Comparison of ENCODE assay signal across 8 mouse cellular contexts in genomic region chr7:127876467-127877348, GRCm38 (mm10). TPM values are rescaled to one million over a fixed set of nuclear protein-coding genes. Genes with fewer than 3 reads are reported as not detected.
A peak's percentile ranks its signal among the peaks of the same experiment; 100 is the strongest.
DNase-seq lines count a peak whose midpoint lies in the region; ATAC-seq and TF ChIP-seq lines count a peak whose summit lies in the region.

Zfp668 (minus strand) TSS chr7:127876828.

- H3K9me3 ChIP-seq in erythroblast, embryonic 14.5 days (ENCODE audit: control insufficient read depth, low read length) = peaks cover 42% of the 10 kb centered on the region
- H3K9me3 ChIP-seq in heart, embryonic 12.5 days (replicated peaks) = no peaks in the 10 kb centered on the region
- no peaks in the 10 kb centered on the region for H3K9me3 ChIP-seq in kidney, postnatal 0 days (replicated peaks; ENCODE audit: low read length)
- peaks cover 22% of the 10 kb centered on the region for H3K9me3 ChIP-seq in liver, embryonic 11.5 days (ENCODE audit: control insufficient read depth, low read length)
- no peaks in the 10 kb centered on the region for H3K9me3 ChIP-seq in stomach, embryonic 14.5 days (ENCODE audit: control insufficient read depth, low read depth, low read length)

- peaks cover 38% of the 10 kb centered on the region for H3K36me3 ChIP-seq in C2C12 (ENCODE audit: control insufficient read depth, insufficient read depth)
- peaks cover 70% of the 10 kb centered on the region for H3K36me3 ChIP-seq in erythroblast, embryonic 14.5 days (ENCODE audit: control insufficient read depth)
- H3K36me3 ChIP-seq in heart, embryonic 12.5 days = peaks cover 43% of the 10 kb centered on the region
- peaks cover 35% of the 10 kb centered on the region for H3K36me3 ChIP-seq in kidney, postnatal 0 days (ENCODE audit: insufficient read depth, low read length)
- H3K36me3 ChIP-seq in liver, embryonic 11.5 days (ENCODE audit: control insufficient read depth, insufficient read depth, low read length) = peaks cover 44% of the 10 kb centered on the region
- peaks cover 39% of the 10 kb centered on the region for H3K36me3 ChIP-seq in stomach, embryonic 14.5 days (ENCODE audit: control insufficient read depth, insufficient read depth, low read length)

- H3K4me1 ChIP-seq in erythroblast, embryonic 14.5 days (ENCODE audit: control insufficient read depth) = peaks cover 43% of the 10 kb centered on the region
- H3K4me1 ChIP-seq in heart, embryonic 12.5 days (replicated peaks) = peaks cover 20% of the 10 kb centered on the region
- peaks cover 16% of the 10 kb centered on the region; the same call in 1 of the 2 replicates for H3K4me1 ChIP-seq in kidney, postnatal 0 days (replicated peaks; ENCODE audit: insufficient read depth, low read length)
- peaks cover 19% of the 10 kb centered on the region for H3K4me1 ChIP-seq in liver, embryonic 11.5 days (replicated peaks; ENCODE audit: control insufficient read depth, insufficient read depth, low read length)
- H3K4me1 ChIP-seq in stomach, embryonic 14.5 days (ENCODE audit: control insufficient read depth, insufficient read depth, low read length) = peaks cover 15% of the 10 kb centered on the region; the same call in 1 of the 2 replicates

- peak within 1 kb of the TSS; percentile 98 for H3K27ac ChIP-seq in heart, embryonic 12.5 days (ENCODE audit: poor library complexity, severe bottlenecking)
- H3K27ac ChIP-seq in kidney, postnatal 0 days = peak within 1 kb of the TSS; percentile 98
- H3K27ac ChIP-seq in liver, embryonic 11.5 days (ENCODE audit: low read depth, low read length) = peak within 1 kb of the TSS; percentile 97
- H3K27ac ChIP-seq in stomach, embryonic 14.5 days (ENCODE audit: low read length) = peak within 1 kb of the TSS; percentile 95

- H3K27me3 ChIP-seq in C2C12 (ENCODE audit: control insufficient read depth, insufficient read depth, insufficient read length) = no peaks in the 10 kb centered on the region
- peaks cover 4% of the 10 kb centered on the region; the same call in 1 of the 2 replicates for H3K27me3 ChIP-seq in erythroblast, embryonic 14.5 days (ENCODE audit: control insufficient read depth)
- H3K27me3 ChIP-seq in heart, embryonic 12.5 days (replicated peaks) = no peaks in the 10 kb centered on the region
- H3K27me3 ChIP-seq in kidney, postnatal 0 days (ENCODE audit: insufficient read depth, low read length) = no peaks in the 10 kb centered on the region
- no peaks in the 10 kb centered on the region for H3K27me3 ChIP-seq in liver, embryonic 11.5 days (replicated peaks; ENCODE audit: control insufficient read depth, insufficient read depth, low read length)
- H3K27me3 ChIP-seq in stomach, embryonic 14.5 days (ENCODE audit: control insufficient read depth, insufficient read depth, low read length) = no peaks in the 10 kb centered on the region

- H3K79me2 ChIP-seq in C2C12 (ENCODE audit: control insufficient read depth, insufficient read depth) = peaks cover 91% of the 10 kb centered on the region

- peak within 1 kb of the TSS; percentile 74 for H3K4me2 ChIP-seq in heart, embryonic 12.5 days
- H3K4me2 ChIP-seq in kidney, postnatal 0 days (ENCODE audit: low read length) = peak within 1 kb of the TSS; percentile 66
- H3K4me2 ChIP-seq in liver, embryonic 11.5 days = peak within 1 kb of the TSS; percentile 88
- peak within 1 kb of the TSS; percentile 92 for H3K4me2 ChIP-seq in stomach, embryonic 14.5 days (replicated peaks; ENCODE audit: low read depth, low read length)

- peak; percentile 79 for ATAC-seq in heart, embryonic 12.5 days (ENCODE audit: insufficient number of reproducible peaks, low FRiP score)
- peak; percentile 61 for ATAC-seq in kidney, postnatal 0 days (replicated peaks; ENCODE audit: low FRiP score, low read depth)
- ATAC-seq in liver, embryonic 11.5 days (replicated peaks; ENCODE audit: low FRiP score) = peak; percentile 78
- ATAC-seq in stomach, embryonic 14.5 days (ENCODE audit: insufficient number of reproducible peaks, insufficient read depth, low FRiP score, low read depth) = peak; percentile 79

- peak; percentile 75; the same call in 1 of the 2 replicates for TF ChIP-seq POLR2A in brain, embryonic 14.5 days (IDR thresholded peaks at IDR 0.05; ENCODE audit: borderline replicate concordance, extremely low read depth, insufficient read depth, insufficient read length, poor library complexity, severe bottlenecking)

- DNase-seq in brain, embryonic 14.5 days (ENCODE audit: low read depth) = peak; percentile 99
- DNase-seq in kidney, postnatal 0 days (ENCODE audit: low spot score) = peak; percentile 96
- peak; percentile 95 for DNase-seq in liver, embryonic 11.5 days (ENCODE audit: low spot score)
- peak; percentile 92 for DNase-seq in naive thymus-derived CD4-positive, alpha-beta T cell, adult 2 months (ENCODE audit: low read depth)

- WGBS in heart, embryonic 12.5 days = under 1% methylated on average over 60 of the region's 60 CpGs
- under 1% methylated on average over 60 of the region's 60 CpGs for WGBS in kidney, postnatal 0 days
- WGBS in liver, embryonic 11.5 days = under 1% methylated on average over 60 of the region's 60 CpGs
- under 1% methylated on average over 60 of the region's 60 CpGs for WGBS in stomach, embryonic 14.5 days

- H3K4me3 ChIP-seq in C2C12 (ENCODE audit: insufficient read depth, poor library complexity, severe bottlenecking) = peak within 1 kb of the TSS; percentile 75
- peak within 1 kb of the TSS; percentile 99 for H3K4me3 ChIP-seq in erythroblast, embryonic 14.5 days (replicated peaks)
- H3K4me3 ChIP-seq in heart, embryonic 12.5 days = peak within 1 kb of the TSS; percentile 94
- peak within 1 kb of the TSS; percentile 79 for H3K4me3 ChIP-seq in kidney, postnatal 0 days (replicated peaks; ENCODE audit: low read depth, low read length)
- peak within 1 kb of the TSS; percentile 86 for H3K4me3 ChIP-seq in liver, embryonic 11.5 days (ENCODE audit: low read depth, low read length)
- H3K4me3 ChIP-seq in stomach, embryonic 14.5 days (ENCODE audit: low read depth, low read length) = peak within 1 kb of the TSS; percentile 66

- H3ac ChIP-seq in C2C12 (ENCODE audit: control insufficient read depth, insufficient read length, low read depth) = peak within 1 kb of the TSS; percentile 85

- H3K9ac ChIP-seq in heart, embryonic 12.5 days = peak within 1 kb of the TSS; percentile 97
- H3K9ac ChIP-seq in kidney, postnatal 0 days (ENCODE audit: low read depth, low read length) = peak within 1 kb of the TSS; percentile 90
- peak within 1 kb of the TSS; percentile 98 for H3K9ac ChIP-seq in liver, embryonic 11.5 days (ENCODE audit: low read depth, low read length)
- peak within 1 kb of the TSS; percentile 71 for H3K9ac ChIP-seq in stomach, embryonic 14.5 days (replicated peaks; ENCODE audit: low read depth, low read length)

- peaks cover 58% of the 10 kb centered on the region for H3K79me3 ChIP-seq in C2C12 (ENCODE audit: low read depth)

- no peak for TF ChIP-seq CTCF in C2C12 (IDR thresholded peaks at IDR 0.05; ENCODE audit: control insufficient read depth, insufficient read depth, insufficient read length)
- TF ChIP-seq CTCF in brain, embryonic 14.5 days (IDR thresholded peaks at IDR 0.05; ENCODE audit: borderline replicate concordance, extremely low read depth, insufficient read depth, insufficient read length) = no peak
- no peak for TF ChIP-seq CTCF in kidney, postnatal 0 days (IDR thresholded peaks at IDR 0.05; ENCODE audit: low read depth)

TF ChIP-seq in C2C12, 6 proteins besides CTCF, POLR2A, EP300 and RAD21:
- TF ChIP-seq MYOG (IDR thresholded peaks at IDR 0.05; ENCODE audit: control insufficient read depth, extremely low read depth, insufficient read length) = no peak
- TF ChIP-seq USF1 (IDR thresholded peaks at IDR 0.05; ENCODE audit: low read depth) = no peak

RNA-seq across cellular contexts. Expression of gene Zfp668, which starts in this region (rescaled TPM):
- 12.1 TPM for polyA plus RNA-seq in C2C12 (2012; fragmentation: generic; extraction: Trizol)
- 21.7 and 31.7 TPM in 2 replicates for polyA plus RNA-seq in brain, embryonic 14.5 days (2012; rRNA removed)
- 1.3 and 1.5 TPM in 2 replicates for polyA plus RNA-seq in erythroblast, embryonic 14.5 days (2012)
- polyA plus RNA-seq in heart, embryonic 12.5 days (2016; fragmentation: Nextera tagmentation; extraction: Ambion mirVana) = 11.4 and 13.0 TPM in 2 replicates
- 12.5 and 13.3 TPM in 2 replicates for polyA plus RNA-seq in kidney, postnatal 0 days (2015; fragmentation: Nextera tagmentation; extraction: Ambion mirVana)
- polyA plus RNA-seq in liver, embryonic 11.5 days (2014; fragmentation: Nextera tagmentation; extraction: Ambion mirVana) = 15.2 and 15.9 TPM in 2 replicates
- 13.7 and 18.0 TPM in 2 replicates for polyA plus RNA-seq in stomach, embryonic 14.5 days (2014; fragmentation: Nextera tagmentation; extraction: Ambion mirVana)

Comparison
In these comparisons a context has a peak if more than half of its experiments do, and no peak if none do; other contexts are left out.
1. Peak in every context shown above with its lines: DNase-seq, ATAC-seq, H3K4me3 ChIP-seq and H3K27ac ChIP-seq.